Mouse (Mus musculus): ENCODE measurements around the gene Fam217a. TPM values are rescaled to one million over a fixed set of nuclear protein-coding genes. Genes with fewer than 3 reads are reported as not detected.

The Fam217a gene
- polyA plus RNA-seq (2012; rRNA removed; ENCODE audit: low replicate concordance), result not detected in 2 replicates

DNA sequence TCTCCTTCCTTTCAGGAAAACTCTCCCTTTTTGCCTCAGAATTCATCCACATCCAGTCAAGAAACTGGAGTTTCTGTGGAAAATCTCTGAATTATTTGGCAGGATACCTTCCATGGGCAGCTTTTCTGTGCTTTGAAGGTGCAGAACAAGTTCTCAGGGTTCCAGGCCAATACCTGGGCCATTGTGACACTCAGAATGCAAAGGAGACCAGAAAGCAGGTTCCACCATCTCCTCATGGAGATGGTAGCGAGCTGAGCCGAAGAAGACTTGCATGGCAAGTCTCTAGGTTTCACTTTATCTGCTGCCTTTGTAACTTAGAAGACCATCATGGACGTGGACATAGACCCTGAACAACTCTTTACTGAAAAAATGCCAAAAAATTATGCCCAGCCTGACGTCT lies at the start of gene Fam217a, which contains the start of gene 4933417A18Rik:
Gene Fam217a (minus strand): TSS at position 101 of the 400 bp plus-strand sequence.
Gene 4933417A18Rik (plus strand): TSS at position 200 of the 400 bp plus-strand sequence.

DNA sequence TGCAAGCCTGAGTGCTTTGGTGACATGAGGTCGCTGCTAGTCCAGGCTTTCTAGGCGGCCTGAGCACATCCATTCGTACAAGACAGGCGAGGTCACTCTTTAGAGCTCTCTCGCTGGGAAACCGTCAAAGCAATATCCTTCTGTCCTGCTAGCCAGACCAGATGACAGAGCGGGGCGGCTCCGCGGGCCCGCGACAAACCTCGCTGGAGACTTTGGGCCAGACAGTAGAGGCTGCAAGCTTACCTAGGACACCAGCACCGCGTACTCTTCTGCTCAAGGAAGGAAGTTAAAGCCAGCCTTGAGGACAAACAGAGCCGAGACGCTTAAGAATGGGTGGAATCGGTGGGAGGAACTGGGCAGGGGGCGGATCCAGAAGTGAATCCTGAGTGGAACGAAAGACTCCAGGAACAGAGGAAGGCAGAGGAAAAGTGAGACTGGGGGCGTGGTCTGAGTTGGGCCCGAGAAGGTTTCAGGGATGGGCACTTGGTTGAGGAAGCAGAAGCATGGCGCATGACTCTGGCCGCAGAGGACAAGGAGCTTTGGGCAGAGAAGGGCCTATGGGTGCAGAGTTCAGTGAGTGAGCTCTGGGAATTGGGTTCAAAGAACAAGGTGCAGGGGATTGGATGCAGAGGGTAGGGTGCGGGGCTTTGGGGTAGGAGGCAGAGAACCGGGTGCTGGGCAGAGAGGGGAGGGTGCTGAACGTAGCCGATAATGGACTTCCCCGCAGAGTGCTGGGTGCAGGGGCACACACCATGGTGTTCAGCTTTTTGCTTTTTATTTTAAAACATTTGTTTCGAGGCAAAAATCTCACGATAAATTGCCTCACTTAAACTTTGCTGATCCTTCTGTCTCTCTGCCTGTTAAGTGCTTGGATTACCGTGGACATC lies 39.6 kb upstream of the Fam217a start, which contains the start of gene Eci3:
Gene Eci3 (minus strand): TSS at position 300 of the 887 bp plus-strand sequence.

DNA sequence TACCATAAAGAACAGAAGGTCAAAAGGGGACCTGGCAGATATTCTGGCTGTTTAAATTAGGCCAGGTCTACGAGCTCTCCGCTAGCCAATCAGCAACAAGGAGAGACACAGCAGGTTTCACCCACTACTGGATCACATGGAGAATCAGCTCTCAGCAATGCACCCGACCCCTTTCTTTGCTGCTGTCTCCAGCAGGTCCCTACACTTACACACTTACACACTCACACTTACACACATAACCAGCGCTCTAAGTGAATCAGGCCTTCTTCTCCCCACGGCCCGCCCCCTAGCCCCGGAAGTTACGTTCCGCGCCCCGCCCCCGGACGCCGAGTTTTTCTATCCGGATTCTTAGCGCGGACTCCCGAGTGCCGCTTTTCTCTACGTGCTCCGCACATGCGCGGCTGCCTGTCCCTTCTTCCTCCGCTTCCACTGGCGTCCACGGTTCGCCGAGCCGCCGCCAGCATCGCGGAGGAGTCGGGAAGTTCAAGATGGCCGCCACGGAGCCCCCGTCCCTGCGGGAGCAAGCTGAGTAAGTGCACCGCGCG lies 48.9 kb downstream of the Fam217a start, which contains the start of gene Prpf4b:
Gene Prpf4b (plus strand): TSS at position 137 of the 545 bp plus-strand sequence.

Other genes starting within 250 kb of the Fam217a start
- 0.07 TPM in 1 of 2 replicates, not detected in the other for gene Fam50b, start 189.5 kb downstream of the Fam217a start, polyA plus RNA-seq (2012; rRNA removed; ENCODE audit: low replicate concordance)
- 1.2 and 1.8 TPM in 2 replicates for gene Prpf4b, start 49.0 kb downstream of the Fam217a start, polyA plus RNA-seq (2012; rRNA removed; ENCODE audit: low replicate concordance)
- not detected in 2 replicates for gene 4933417A18Rik, start 99 bp upstream of the Fam217a start, polyA plus RNA-seq (2012; rRNA removed; ENCODE audit: low replicate concordance)
- gene Eci3, start 39.5 kb upstream of the Fam217a start, polyA plus RNA-seq (2012; rRNA removed; ENCODE audit: low replicate concordance), result 2.4 and 5.0 TPM in 2 replicates
- 14.9 and 21.7 TPM in 2 replicates for gene Eci2, start 102.8 kb upstream of the Fam217a start, polyA plus RNA-seq (2012; rRNA removed; ENCODE audit: low replicate concordance)

All from duodenum, adult 2 months (tissue).